Comparison of ENCODE assay signal across 22 mouse cellular contexts in genomic region chr7:117505791-117506190, GRCm38 (mm10).
DNase-seq lines count a peak whose midpoint lies in the region; ATAC-seq lines count a peak whose summit lies in the region.
"Had no signal": no experiment of that assay in that cellular context is flagged by ENCODE, and none has a peak within 500 bp of the region (broad histone marks: within the 10 kb centered on the region; RNA-seq: fewer than 3 reads in every experiment).

No protein-coding gene starts in this region.

- no peak overlapping the region for H3K4me2 ChIP-seq in embryonic facial prominence, embryonic 11.5 days (ENCODE audit: low read depth, low read length)
- no peak overlapping the region for H3K4me2 ChIP-seq in intestine, embryonic 16.5 days (ENCODE audit: low read depth, low read length)
- H3K4me2 ChIP-seq in liver, embryonic 11.5 days, result no peak overlapping the region
- no peak overlapping the region for H3K4me2 ChIP-seq in liver, embryonic 12.5 days
- H3K4me2 ChIP-seq: forebrain, embryonic 15.5 days; hindbrain, embryonic 12.5 days; limb, embryonic 13.5 days; midbrain, embryonic 12.5 days; neural tube, embryonic 15.5 days had no signal

- 84% methylated on average over 3 of the region's 3 CpGs for WGBS in embryonic facial prominence, embryonic 11.5 days
- WGBS in intestine, embryonic 16.5 days, result 73% methylated on average over 3 of the region's 3 CpGs
- 85% methylated on average over 3 of the region's 3 CpGs for whole genome bisulfite sequencing in liver, embryonic 11.5 days
- WGBS in liver, embryonic 12.5 days (ENCODE audit: insufficient replicate concordance), result 70% methylated on average over 3 of the region's 3 CpGs

- no peaks in the 10 kb centered on the region for H3K9me3 ChIP-seq in embryonic facial prominence, embryonic 11.5 days (replicated peaks; ENCODE audit: control insufficient read depth, low read length)
- no peaks in the 10 kb centered on the region for H3K9me3 ChIP-seq in intestine, embryonic 16.5 days (ENCODE audit: control insufficient read depth, low read length)
- H3K9me3 ChIP-seq in liver, embryonic 11.5 days (ENCODE audit: control insufficient read depth, low read length), result no peaks in the 10 kb centered on the region
- H3K9me3 ChIP-seq in liver, embryonic 12.5 days (replicated peaks), result no peaks in the 10 kb centered on the region
- H3K9me3 ChIP-seq: forebrain, embryonic 15.5 days; neural tube, embryonic 15.5 days had no signal

- H3K27me3 ChIP-seq in embryonic facial prominence, embryonic 11.5 days (ENCODE audit: control insufficient read depth, insufficient read depth, low read length), result no peaks in the 10 kb centered on the region
- no peaks in the 10 kb centered on the region for H3K27me3 ChIP-seq in intestine, embryonic 16.5 days (replicated peaks; ENCODE audit: control insufficient read depth, insufficient read depth, low read length)
- no peaks in the 10 kb centered on the region for H3K27me3 ChIP-seq in liver, embryonic 11.5 days (replicated peaks; ENCODE audit: control insufficient read depth, insufficient read depth, low read length)
- H3K27me3 ChIP-seq in liver, embryonic 12.5 days (replicated peaks), result no peaks in the 10 kb centered on the region
- H3K27me3 ChIP-seq: forebrain, embryonic 15.5 days; hindbrain, embryonic 12.5 days; limb, embryonic 13.5 days; midbrain, embryonic 12.5 days; neural tube, embryonic 15.5 days had no signal

- no peaks in the 10 kb centered on the region for H3K36me3 ChIP-seq in embryonic facial prominence, embryonic 11.5 days (replicated peaks; ENCODE audit: control insufficient read depth, insufficient read depth, low read depth, low read length)
- H3K36me3 ChIP-seq in intestine, embryonic 16.5 days (ENCODE audit: control insufficient read depth, insufficient read depth, low read length), result no peaks in the 10 kb centered on the region
- H3K36me3 ChIP-seq in liver, embryonic 11.5 days (ENCODE audit: control insufficient read depth, insufficient read depth, low read length), result no peaks in the 10 kb centered on the region
- no peaks in the 10 kb centered on the region for H3K36me3 ChIP-seq in liver, embryonic 12.5 days
- H3K36me3 ChIP-seq: forebrain, embryonic 15.5 days; hindbrain, embryonic 12.5 days; limb, embryonic 13.5 days; midbrain, embryonic 12.5 days; neural tube, embryonic 15.5 days had no signal

- no peak overlapping the region for H3K4me3 ChIP-seq in embryonic facial prominence, embryonic 11.5 days (ENCODE audit: low read depth, low read length)
- H3K4me3 ChIP-seq in intestine, embryonic 16.5 days (ENCODE audit: low read length), result no peak overlapping the region
- no peak overlapping the region for H3K4me3 ChIP-seq in liver, embryonic 11.5 days (ENCODE audit: low read depth, low read length)
- no peak overlapping the region for H3K4me3 ChIP-seq in liver, embryonic 12.5 days
- H3K4me3 ChIP-seq: erythroblast, embryonic 14.5 days; forebrain, embryonic 15.5 days; hindbrain, embryonic 12.5 days; limb, embryonic 13.5 days; midbrain, embryonic 12.5 days; myocyte; neural tube, embryonic 15.5 days had no signal

- H3K4me1 ChIP-seq in embryonic facial prominence, embryonic 11.5 days (ENCODE audit: control insufficient read depth, insufficient read depth, low read length), result no peaks in the 10 kb centered on the region
- no peaks in the 10 kb centered on the region for H3K4me1 ChIP-seq in intestine, embryonic 16.5 days (ENCODE audit: control insufficient read depth, insufficient read depth, low read length)
- no peaks in the 10 kb centered on the region for H3K4me1 ChIP-seq in liver, embryonic 11.5 days (replicated peaks; ENCODE audit: control insufficient read depth, insufficient read depth, low read length)
- H3K4me1 ChIP-seq in liver, embryonic 12.5 days, result no peaks in the 10 kb centered on the region

- H3K27ac ChIP-seq in embryonic facial prominence, embryonic 11.5 days (replicated peaks; ENCODE audit: low read depth, low read length), result no peak overlapping the region
- H3K27ac ChIP-seq in intestine, embryonic 16.5 days (ENCODE audit: low read length), result no peak overlapping the region
- no peak overlapping the region for H3K27ac ChIP-seq in liver, embryonic 11.5 days (ENCODE audit: low read depth, low read length)
- H3K27ac ChIP-seq in liver, embryonic 12.5 days, result no peak overlapping the region
- H3K27ac ChIP-seq: forebrain, embryonic 15.5 days; hindbrain, embryonic 12.5 days; limb, embryonic 13.5 days; midbrain, embryonic 12.5 days; neural tube, embryonic 15.5 days had no signal

- ATAC-seq in embryonic facial prominence, embryonic 11.5 days (replicated peaks; ENCODE audit: insufficient number of reproducible peaks, low FRiP score, low TSS enrichment, low read depth), result no peak
- ATAC-seq in intestine, embryonic 16.5 days, result peak; percentile 59; the same call in 1 of the 2 replicates
- ATAC-seq in liver, embryonic 11.5 days (replicated peaks; ENCODE audit: low FRiP score), result no peak
- ATAC-seq in liver, embryonic 12.5 days, result no peak
- ATAC-seq: forebrain, embryonic 15.5 days; inflammation-experienced regulatory T-cells, adult 6 months; liver, postnatal 0 days had no signal

- no peak overlapping the region for H3K9ac ChIP-seq in embryonic facial prominence, embryonic 11.5 days (replicated peaks; ENCODE audit: low read length)
- no peak overlapping the region for H3K9ac ChIP-seq in intestine, embryonic 16.5 days (ENCODE audit: low read depth, low read length)
- H3K9ac ChIP-seq in liver, embryonic 11.5 days (ENCODE audit: low read depth, low read length), result no peak overlapping the region
- no peak overlapping the region for H3K9ac ChIP-seq in liver, embryonic 12.5 days
- H3K9ac ChIP-seq: forebrain, embryonic 15.5 days; hindbrain, embryonic 12.5 days; limb, embryonic 13.5 days; liver, postnatal 0 days; midbrain, embryonic 12.5 days; neural tube, embryonic 15.5 days had no signal

- peak; percentile 11 to 52 for DNase-seq in lung, adult 18-20 months
- DNase-seq in lung, postnatal 14 days, result no peak
- peak; percentile 40 for DNase-seq in embryonic facial prominence, embryonic 11.5 days (ENCODE audit: low spot score)
- peak; percentile 60 for DNase-seq in lung, postnatal 25 days (ENCODE audit: low spot score)
- no peak for DNase-seq in liver, embryonic 11.5 days (ENCODE audit: low spot score)
- no peak for DNase-seq in spleen, adult 12 weeks (ENCODE audit: low spot score)
- DNase-seq: cerebellum, postnatal 10 days; embryo, embryonic 11 days; gastrocnemius, postnatal 25 days; layer of hippocampus, adult 9-11 months; liver, postnatal 0 days; thymus, postnatal 4 days had no signal

Comparison
In these comparisons a context has a peak if more than half of its experiments do, and no peak if none do; other contexts are left out.
1. DNase-seq: peak in lung, adult 18-20 months (2 of 2), embryonic facial prominence, embryonic 11.5 days (single experiment) and lung, postnatal 25 days (single experiment); none in lung, postnatal 14 days (single experiment), liver, embryonic 11.5 days (single experiment) and spleen, adult 12 weeks (single experiment).